Mouse (Mus musculus) thymus, adult 2 months (tissue): ENCODE measurements around the gene Olfr279. TPM values are rescaled to one million over a fixed set of nuclear protein-coding genes. Genes with fewer than 3 reads are reported as not detected.

ENCODE experiments used
- DNase-seq: peaks from one replicate; pipeline ENCODE4 v3.0.0; 2021
- H3K27ac ChIP-seq: fragments of 200-500 bp; 2 replicates; pipeline ENCODE4 v1.5.1; 2012; ENCODE audit warnings: low read length, control low read depth; ENCODE audit not compliant: control insufficient read depth, insufficient read depth
- H3K27me3 ChIP-seq: fragments of 200-500 bp; 2 replicates; pipeline ENCODE4 v1.6.1; 2012; ENCODE audit warnings: mild to moderate bottlenecking, low read length, moderate library complexity, mixed read lengths; ENCODE audit not compliant: control insufficient read depth, insufficient read depth
- H3K36me3 ChIP-seq: fragments of 200-500 bp; 2 replicates; pipeline ENCODE4 v1.6.1; 2012; ENCODE audit warnings: mild to moderate bottlenecking, low read length, moderate library complexity; ENCODE audit not compliant: control insufficient read depth, insufficient read depth
- H3K4me1 ChIP-seq: fragments of 200-500 bp; replicated peaks from 2 replicates; pipeline ENCODE4 v1.6.1; 2012; ENCODE audit warnings: low read length; ENCODE audit not compliant: control insufficient read depth, insufficient read depth
- H3K4me3 ChIP-seq: fragments of 200-500 bp; 2 replicates; pipeline ENCODE4 v1.5.1; 2012; ENCODE audit warnings: mild to moderate bottlenecking, low read length, control low read depth, moderate library complexity; ENCODE audit not compliant: control insufficient read depth, insufficient read depth
- CTCF ChIP-seq: fragments of 200-500 bp; IDR thresholded peaks from 2 replicates; pipeline ENCODE4 v1.5.1; 2012; ENCODE audit warnings: mild to moderate bottlenecking, control low read depth, low read length, moderate library complexity, borderline replicate concordance; ENCODE audit not compliant: control insufficient read depth, poor library complexity, insufficient read depth; ENCODE audit errors: extremely low read depth
- POLR2A ChIP-seq: fragments of 200-500 bp; IDR thresholded peaks from 2 replicates; pipeline ENCODE4 v1.6.1; 2012; ENCODE audit warnings: mild to moderate bottlenecking, low read length, control low read depth, moderate library complexity; ENCODE audit not compliant: control insufficient read depth, poor library complexity, insufficient read depth; ENCODE audit errors: extremely low read depth
- WGBS: fragments of 180-500 bp; shearing (Covaris S2); methylation state at CpG from one replicate; pipeline ENCODE4 v1.1.7; 2018; 5-methylcytosine and 5-hydroxymethylcytosine counted together
- polyA plus RNA-seq: library from polyadenylated mRNA; depleted of rRNA; stranded (reverse); fragments of >200 nt; gene quantifications from 2 replicates; pipeline ENCODE4 v1.2.3, GENCODE M21; 2012

The Olfr279 gene
- polyA plus RNA-seq, 1 experiment = not detected

- Histone ChIP-seq H3K4me1 (peaks cover 8% of the 10 kb centered on the region), H3K27me3 (no peaks in the 10 kb centered on the region), H3K27ac (peak overlapping the region; percentile 39; the same call in 1 of the 2 replicates), H3K4me3 (peak overlapping the region; percentile 77), H3K36me3 (peaks cover 36% of the 10 kb centered on the region)
- TF ChIP-seq CTCF (no peak), POLR2A (no peak)
- peak; percentile 20 for DNase-seq
- under 1% methylated on average over 18 of the region's 18 CpGs for WGBS
Measured at GRCm38 (mm10) chr15:98533035-98533531, 40.9 kb downstream of the Olfr279 start.

- peak within 1 kb of the TSS; percentile 68 for H3K27ac ChIP-seq
- H3K36me3 ChIP-seq = peaks cover 28% of the 10 kb centered on the region
- H3K27me3 ChIP-seq = no peaks in the 10 kb centered on the region
- peak within 1 kb of the TSS; percentile 77 for H3K4me3 ChIP-seq
- H3K4me1 ChIP-seq = peaks cover 8% of the 10 kb centered on the region
- WGBS = under 1% methylated on average over 69 of the region's 70 CpGs
- TF ChIP-seq CTCF (no peak), POLR2A (peak; percentile 99)
- DNase-seq = peak; percentile 98
Measured at GRCm38 (mm10) chr15:98533881-98534627, 41.9 kb downstream of the Olfr279 start, which contains the start of gene Kansl2. Gene Kansl2 (minus strand): TSS chr15:98534264.

DNA sequence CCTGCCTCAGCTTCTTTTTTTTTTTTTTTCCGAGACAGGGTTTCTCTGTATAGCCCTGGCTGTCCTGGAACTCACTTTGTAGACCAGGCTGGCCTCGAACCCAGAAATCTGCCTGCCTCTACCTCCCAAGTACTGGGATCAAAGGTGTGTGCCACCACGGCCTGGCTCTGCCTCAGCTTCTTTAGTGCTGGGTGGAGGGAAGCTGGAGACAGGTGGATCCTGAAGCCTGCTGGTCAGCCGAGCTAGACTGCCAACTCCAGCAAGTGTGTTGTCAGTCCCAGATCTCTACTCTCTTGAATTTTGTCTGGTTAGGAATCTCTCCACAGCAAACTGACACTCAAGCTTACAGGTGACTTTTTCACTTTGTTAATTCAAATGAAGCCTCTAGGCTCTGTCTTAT, 43.7 kb downstream of the Olfr279 start:
- Histone ChIP-seq H3K4me1 (peaks cover 8% of the 10 kb centered on the region), H3K36me3 (peaks cover 13% of the 10 kb centered on the region; the same call in 1 of the 2 replicates)

GRCm38 (mm10) chr15:98536828-98537510, 44.8 kb downstream of the Olfr279 start:
- Histone ChIP-seq H3K27me3 (no peaks in the 10 kb centered on the region), H3K36me3 (peaks cover 5% of the 10 kb centered on the region; the same call in 1 of the 2 replicates), H3K4me3 (no peak overlapping the region), H3K27ac (no peak overlapping the region), H3K4me1 (peaks cover 8% of the 10 kb centered on the region)
- DNase-seq = no peak
- WGBS = 91% methylated on average over 8 of the region's 8 CpGs
- TF ChIP-seq CTCF = no peak
- no peak for TF ChIP-seq POLR2A

More for the DNA sequence above, 43.7 kb downstream of the Olfr279 start:
- no peak overlapping the region for H3K27ac ChIP-seq
- no peak for TF ChIP-seq CTCF
- TF ChIP-seq POLR2A = no peak
- 82% methylated on average over 4 of the region's 4 CpGs for WGBS
- no peaks in the 10 kb centered on the region for H3K27me3 ChIP-seq
- H3K4me3 ChIP-seq = no peak overlapping the region
- DNase-seq = no peak

GRCm38 (mm10) chr15:98537923-98538322, 45.7 kb downstream of the Olfr279 start:
- WGBS = 75% methylated on average over 4 of the region's 4 CpGs
- no peak for DNase-seq
- H3K4me3 ChIP-seq = no peak overlapping the region
- H3K27ac ChIP-seq = no peak overlapping the region
- peaks cover 13% of the 10 kb centered on the region for H3K36me3 ChIP-seq
- peaks cover 1% of the 10 kb centered on the region for H3K4me1 ChIP-seq
- no peak for TF ChIP-seq CTCF
- no peak for TF ChIP-seq POLR2A
- no peaks in the 10 kb centered on the region for H3K27me3 ChIP-seq

DNA sequence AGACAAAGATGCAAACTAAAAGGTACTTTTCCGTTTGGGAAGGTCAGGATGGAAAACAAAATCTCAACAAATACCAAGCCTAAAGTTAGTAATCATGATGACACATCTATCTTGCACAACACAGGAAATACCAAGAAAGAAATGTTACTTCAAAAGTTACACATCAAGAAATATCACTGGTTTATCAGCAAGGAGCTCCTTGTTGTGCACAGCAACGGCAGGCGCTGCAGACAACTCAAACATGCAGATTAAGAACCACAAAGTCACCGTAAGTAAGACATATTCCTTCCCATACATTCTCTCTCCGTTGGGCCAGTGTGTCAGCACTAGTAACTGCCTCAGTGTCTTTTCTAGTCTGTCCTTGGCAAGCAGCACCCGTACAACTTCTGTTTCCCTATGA, 48.9 kb downstream of the Olfr279 start:
- H3K4me3 ChIP-seq = no peak overlapping the region
- WGBS = 69% methylated on average over 6 of the region's 6 CpGs

More for the DNA sequence above, 48.9 kb downstream of the Olfr279 start:
- DNase-seq = no peak
- Histone ChIP-seq H3K4me1 (no peaks in the 10 kb centered on the region; the same call in 1 of the 2 replicates), H3K27ac (no peak overlapping the region), H3K36me3 (peaks cover 42% of the 10 kb centered on the region), H3K27me3 (no peaks in the 10 kb centered on the region)
- TF ChIP-seq POLR2A (no peak), CTCF (no peak)
